Mouse (Mus musculus): ENCODE measurements around the gene Tmem120b. TPM values are rescaled to one million over a fixed set of nuclear protein-coding genes. Genes with fewer than 3 reads are reported as not detected.

Tmem120b gene
- polyA plus RNA-seq, 1 experiment from 2014 or later: 14.0 TPM

DNA sequence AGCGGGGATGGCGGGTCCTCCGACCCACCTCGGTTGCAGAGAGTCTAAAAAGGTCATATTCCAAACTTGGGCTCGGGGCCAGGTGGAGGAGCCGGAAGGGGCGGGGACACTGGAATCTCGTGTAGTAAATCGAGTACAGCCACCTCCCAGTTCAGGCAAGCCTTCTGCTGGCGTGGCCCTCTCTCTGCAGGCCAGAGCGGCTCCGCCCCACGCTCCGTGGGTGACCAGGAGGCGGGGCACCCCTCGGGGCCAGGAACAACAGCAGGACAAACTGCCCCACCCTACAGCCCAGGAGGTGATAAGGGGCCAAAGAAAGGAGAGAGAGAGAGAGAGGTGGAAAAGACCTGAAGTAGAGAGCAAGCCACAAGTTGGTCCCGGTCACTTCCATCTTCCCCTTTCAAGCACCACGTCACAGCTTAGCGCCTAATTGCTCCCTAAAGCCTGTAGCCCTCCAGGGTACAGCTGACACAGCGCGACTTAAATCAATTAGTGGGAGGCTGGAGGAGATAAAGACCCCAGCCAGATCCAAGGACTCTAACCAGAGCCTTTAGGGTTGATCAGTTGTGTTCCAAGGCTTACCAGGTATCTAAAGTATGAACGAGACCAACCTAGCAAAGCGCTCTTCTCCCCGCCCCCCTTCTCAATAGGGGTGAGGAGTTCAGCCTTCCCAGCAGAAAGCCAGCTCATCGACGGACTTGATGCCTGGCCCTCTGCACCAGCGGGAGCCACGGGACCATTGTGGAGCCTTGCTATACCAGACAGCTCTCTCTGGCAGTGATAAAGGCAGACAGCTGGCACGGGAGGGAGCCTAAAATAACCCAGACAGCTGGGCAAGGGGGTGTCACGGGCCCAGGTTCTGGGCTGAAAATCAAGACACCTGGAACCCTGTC is 67.5 kb downstream of the Tmem120b start:
- H3K27ac ChIP-seq: peak overlapping the region; percentile 99
- peaks cover 39% of the 10 kb centered on the region for H3K36me3 ChIP-seq (replicated peaks; ENCODE audit: control insufficient read depth, insufficient read depth)
- peaks cover 58% of the 10 kb centered on the region for H3K4me1 ChIP-seq (replicated peaks; ENCODE audit: control insufficient read depth, insufficient read depth, low read length)
- ATAC-seq (ENCODE audit: low FRiP score) (no peak), DNase-seq (ENCODE audit: low spot score) (peak; percentile 45)
- H3K4me2 ChIP-seq (replicated peaks): peak overlapping the region; percentile 100
- 5% methylated on average over 30 of the region's 30 CpGs for WGBS
- H3K9me3 ChIP-seq (ENCODE audit: control insufficient read depth, low read length): no peaks in the 10 kb centered on the region
- peak overlapping the region; percentile 100 for H3K9ac ChIP-seq
- H3K4me3 ChIP-seq (replicated peaks; ENCODE audit: low read length): peak overlapping the region; percentile 91
- no peaks in the 10 kb centered on the region for H3K27me3 ChIP-seq (ENCODE audit: control insufficient read depth, insufficient read depth, low read length)

DNA sequence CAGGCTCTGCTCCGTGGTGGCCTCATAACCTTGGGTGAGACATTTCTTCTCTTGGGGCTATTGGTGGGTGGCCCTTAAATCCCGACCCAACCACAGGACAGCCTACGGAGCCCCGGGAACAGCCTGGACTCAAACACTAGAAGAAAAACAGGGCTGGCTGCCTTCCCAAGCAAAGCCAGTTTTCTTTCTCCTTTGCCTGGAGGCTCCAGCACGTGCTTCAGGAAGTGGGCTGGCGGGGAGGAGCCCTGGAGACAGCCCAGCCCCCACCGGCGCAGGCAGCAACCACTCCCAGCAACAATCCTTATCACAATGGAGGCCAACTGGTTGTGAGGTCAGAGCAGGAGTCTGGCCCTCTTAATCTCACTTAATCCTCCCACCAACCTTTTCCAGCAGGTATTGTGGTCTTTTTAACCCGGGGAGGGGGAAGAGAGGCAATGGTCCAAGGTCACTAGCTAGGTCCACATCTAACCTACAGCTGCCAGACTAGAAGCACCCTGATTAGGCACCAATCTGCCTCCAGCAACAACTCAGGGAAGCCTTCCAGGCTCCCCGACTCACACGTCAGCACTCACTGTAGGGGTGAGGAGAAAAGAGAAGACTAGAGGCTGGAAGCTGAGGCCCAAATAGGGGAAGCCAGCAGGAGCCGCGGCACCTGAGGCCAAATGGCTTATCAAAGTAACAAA is 68.3 kb downstream of the Tmem120b start:
- 0% methylated on average over 13 of the region's 13 CpGs for WGBS
- H3K27me3 ChIP-seq (ENCODE audit: control insufficient read depth, insufficient read depth, low read length): no peaks in the 10 kb centered on the region
- no peak for ATAC-seq (ENCODE audit: low FRiP score)
- H3K4me3 ChIP-seq (replicated peaks; ENCODE audit: low read length): peak overlapping the region; percentile 91
- peak overlapping the region; percentile 100 for H3K9ac ChIP-seq
- peak overlapping the region; percentile 100 for H3K4me2 ChIP-seq (replicated peaks)
- peaks cover 57% of the 10 kb centered on the region for H3K4me1 ChIP-seq (replicated peaks; ENCODE audit: control insufficient read depth, insufficient read depth, low read length)
- H3K27ac ChIP-seq: peak overlapping the region; percentile 99
- H3K36me3 ChIP-seq (replicated peaks; ENCODE audit: control insufficient read depth, insufficient read depth): peaks cover 39% of the 10 kb centered on the region
- no peaks in the 10 kb centered on the region for H3K9me3 ChIP-seq (ENCODE audit: control insufficient read depth, low read length)
- peak; percentile 73 for DNase-seq (ENCODE audit: low spot score)

DNA sequence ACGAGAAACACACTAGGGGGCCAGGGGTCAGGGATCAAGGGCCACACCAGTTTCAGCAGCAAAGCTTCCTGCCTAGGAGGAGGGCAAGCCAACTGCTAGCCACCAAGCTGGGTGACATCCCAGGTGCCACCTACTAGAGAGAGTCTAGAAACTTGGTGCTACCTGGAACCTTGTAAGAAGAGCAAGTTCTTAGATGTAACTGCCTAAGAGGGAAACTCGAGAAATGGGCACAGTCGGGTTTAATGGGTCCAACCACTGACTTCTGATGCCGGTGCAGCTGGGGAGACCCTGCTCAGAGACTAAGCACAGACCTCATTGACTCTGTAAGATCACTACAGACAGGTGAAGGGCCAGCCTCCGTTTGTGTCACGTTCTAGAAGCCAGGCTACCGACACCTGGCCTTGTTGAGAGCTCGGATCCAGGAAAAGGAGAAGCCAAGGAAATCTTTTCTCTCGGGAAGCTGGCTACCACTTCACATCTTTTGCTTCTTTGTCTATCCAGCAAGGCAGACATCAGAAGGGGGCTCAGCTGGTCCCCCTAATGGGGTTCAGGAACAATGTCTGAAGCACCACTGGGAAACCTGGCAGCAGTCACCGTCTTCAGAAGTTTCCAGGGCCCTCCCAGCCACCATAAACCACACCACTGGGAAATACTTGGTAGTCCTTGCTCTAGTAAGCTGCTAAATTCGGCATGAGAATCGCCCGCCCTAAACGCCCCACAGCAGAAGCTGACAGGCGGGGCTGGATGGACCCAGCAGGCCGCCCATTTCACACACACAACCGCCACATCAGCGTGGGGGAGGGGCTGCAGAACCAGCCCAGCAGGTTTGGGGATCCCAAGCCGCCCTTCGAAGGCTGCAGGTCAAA is 69.1 kb downstream of the Tmem120b start:
- no peak for ATAC-seq (ENCODE audit: low FRiP score)
- H3K27me3 ChIP-seq (ENCODE audit: control insufficient read depth, insufficient read depth, low read length): no peaks in the 10 kb centered on the region
- H3K36me3 ChIP-seq (replicated peaks; ENCODE audit: control insufficient read depth, insufficient read depth): peaks cover 39% of the 10 kb centered on the region
- H3K4me2 ChIP-seq (replicated peaks): peak overlapping the region; percentile 100
- peak overlapping the region; percentile 99 for H3K27ac ChIP-seq
- peaks cover 49% of the 10 kb centered on the region for H3K4me1 ChIP-seq (replicated peaks; ENCODE audit: control insufficient read depth, insufficient read depth, low read length)
- peak; percentile 59 for DNase-seq (ENCODE audit: low spot score)
- H3K9me3 ChIP-seq (ENCODE audit: control insufficient read depth, low read length): no peaks in the 10 kb centered on the region
- under 1% methylated on average over 20 of the region's 20 CpGs for WGBS
- peak overlapping the region; percentile 91 for H3K4me3 ChIP-seq (replicated peaks; ENCODE audit: low read length)
- peak overlapping the region; percentile 100 for H3K9ac ChIP-seq

DNA sequence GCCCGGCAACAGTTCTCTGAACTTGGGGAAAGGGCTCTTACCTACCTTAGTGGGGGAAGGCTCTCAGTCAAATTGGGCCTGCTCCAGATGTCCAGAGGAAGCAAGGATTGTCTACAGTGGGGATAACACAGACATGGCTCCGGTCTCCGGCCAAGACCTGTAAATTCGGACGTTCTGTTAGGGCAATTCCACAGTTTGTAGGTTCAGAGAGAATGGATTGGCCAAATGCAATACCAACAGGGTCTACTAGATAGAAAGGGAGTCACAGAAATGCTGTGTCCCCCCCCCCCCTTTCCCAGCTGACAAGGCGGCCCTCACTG is 69.7 kb downstream of the Tmem120b start:
- WGBS: 0% methylated on average over 5 of the region's 6 CpGs
- H3K9ac ChIP-seq: peak overlapping the region; percentile 100
- ATAC-seq (ENCODE audit: low FRiP score): no peak
- peak overlapping the region; percentile 91 for H3K4me3 ChIP-seq (replicated peaks; ENCODE audit: low read length)
- no peaks in the 10 kb centered on the region for H3K27me3 ChIP-seq (ENCODE audit: control insufficient read depth, insufficient read depth, low read length)
- peaks cover 39% of the 10 kb centered on the region for H3K36me3 ChIP-seq (replicated peaks; ENCODE audit: control insufficient read depth, insufficient read depth)
- H3K27ac ChIP-seq: peak overlapping the region; percentile 99
- peak overlapping the region; percentile 100 for H3K4me2 ChIP-seq (replicated peaks)
- H3K9me3 ChIP-seq (ENCODE audit: control insufficient read depth, low read length): no peaks in the 10 kb centered on the region
- DNase-seq (ENCODE audit: low spot score): peak; percentile 43
- peaks cover 44% of the 10 kb centered on the region for H3K4me1 ChIP-seq (replicated peaks; ENCODE audit: control insufficient read depth, insufficient read depth, low read length)

- Histone ChIP-seq H3K4me2 (replicated peaks) (peak overlapping the region; percentile 100), H3K9ac (peak overlapping the region; percentile 100), H3K36me3 (replicated peaks; ENCODE audit: control insufficient read depth, insufficient read depth) (peaks cover 39% of the 10 kb centered on the region), H3K9me3 (ENCODE audit: control insufficient read depth, low read length) (no peaks in the 10 kb centered on the region), H3K27ac (peak overlapping the region; percentile 99), H3K4me1 (replicated peaks; ENCODE audit: control insufficient read depth, insufficient read depth, low read length) (peaks cover 40% of the 10 kb centered on the region), H3K27me3 (ENCODE audit: control insufficient read depth, insufficient read depth, low read length) (no peaks in the 10 kb centered on the region), H3K4me3 (replicated peaks; ENCODE audit: low read length) (peak overlapping the region; percentile 91)
- DNase-seq (ENCODE audit: low spot score) (peak; percentile 56), ATAC-seq (ENCODE audit: low FRiP score) (peak; percentile 11)
- under 1% methylated on average over 39 of the region's 40 CpGs for WGBS
Observed at GRCm38 (mm10) chr5:123138230-123138911, 70.2 kb downstream of the Tmem120b start.

DNA sequence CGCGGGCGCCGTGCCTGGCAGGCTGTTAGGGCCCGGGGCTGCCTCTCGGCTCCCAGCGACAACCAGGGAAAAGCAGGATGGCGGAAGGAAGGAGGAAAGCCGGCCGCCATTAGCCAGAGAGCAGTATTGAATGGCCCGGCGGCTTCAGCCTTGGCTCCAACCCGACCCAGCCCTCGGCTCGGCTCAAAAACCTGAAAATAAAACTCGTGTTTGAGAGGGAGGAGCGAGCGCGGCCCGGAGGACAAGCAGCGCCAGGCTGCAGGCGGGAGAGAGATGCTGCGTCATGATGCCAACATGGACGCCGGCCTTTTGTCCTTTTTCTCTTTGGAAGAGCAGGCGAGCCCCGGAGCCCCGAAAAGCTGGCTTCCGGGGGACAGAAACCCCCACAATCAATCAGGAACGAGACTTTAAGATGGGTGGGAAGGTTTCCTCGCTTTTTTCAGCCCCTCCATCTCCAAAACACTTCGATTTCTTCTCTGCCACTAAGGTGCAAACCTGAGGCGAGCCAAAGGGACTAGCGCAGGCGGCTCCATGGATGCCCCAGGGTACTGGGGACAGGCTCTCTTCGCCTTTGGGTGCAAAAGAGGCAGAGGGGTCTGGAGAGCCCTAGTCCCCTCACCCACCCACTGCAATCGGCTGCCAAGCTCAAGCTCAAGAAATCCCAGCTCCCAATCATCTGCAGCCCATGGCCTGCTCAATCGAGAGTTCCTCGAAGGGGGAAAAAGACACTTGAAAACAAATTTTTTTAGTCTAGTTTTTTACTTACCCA is 70.9 kb downstream of the Tmem120b start:
- H3K9me3 ChIP-seq (ENCODE audit: control insufficient read depth, low read length): no peaks in the 10 kb centered on the region
- H3K27ac ChIP-seq: peak overlapping the region; percentile 99
- H3K4me2 ChIP-seq (replicated peaks): peak overlapping the region; percentile 100
- DNase-seq (ENCODE audit: low spot score): peak; percentile 78
- no peak for ATAC-seq (ENCODE audit: low FRiP score)
- peak overlapping the region; percentile 100 for H3K9ac ChIP-seq
- H3K4me3 ChIP-seq (replicated peaks; ENCODE audit: low read length): peak overlapping the region; percentile 91
- H3K4me1 ChIP-seq (replicated peaks; ENCODE audit: control insufficient read depth, insufficient read depth, low read length): peaks cover 36% of the 10 kb centered on the region
- H3K27me3 ChIP-seq (ENCODE audit: control insufficient read depth, insufficient read depth, low read length): no peaks in the 10 kb centered on the region
- peaks cover 32% of the 10 kb centered on the region for H3K36me3 ChIP-seq (replicated peaks; ENCODE audit: control insufficient read depth, insufficient read depth)
- under 1% methylated on average over 38 of the region's 39 CpGs for WGBS

DNA sequence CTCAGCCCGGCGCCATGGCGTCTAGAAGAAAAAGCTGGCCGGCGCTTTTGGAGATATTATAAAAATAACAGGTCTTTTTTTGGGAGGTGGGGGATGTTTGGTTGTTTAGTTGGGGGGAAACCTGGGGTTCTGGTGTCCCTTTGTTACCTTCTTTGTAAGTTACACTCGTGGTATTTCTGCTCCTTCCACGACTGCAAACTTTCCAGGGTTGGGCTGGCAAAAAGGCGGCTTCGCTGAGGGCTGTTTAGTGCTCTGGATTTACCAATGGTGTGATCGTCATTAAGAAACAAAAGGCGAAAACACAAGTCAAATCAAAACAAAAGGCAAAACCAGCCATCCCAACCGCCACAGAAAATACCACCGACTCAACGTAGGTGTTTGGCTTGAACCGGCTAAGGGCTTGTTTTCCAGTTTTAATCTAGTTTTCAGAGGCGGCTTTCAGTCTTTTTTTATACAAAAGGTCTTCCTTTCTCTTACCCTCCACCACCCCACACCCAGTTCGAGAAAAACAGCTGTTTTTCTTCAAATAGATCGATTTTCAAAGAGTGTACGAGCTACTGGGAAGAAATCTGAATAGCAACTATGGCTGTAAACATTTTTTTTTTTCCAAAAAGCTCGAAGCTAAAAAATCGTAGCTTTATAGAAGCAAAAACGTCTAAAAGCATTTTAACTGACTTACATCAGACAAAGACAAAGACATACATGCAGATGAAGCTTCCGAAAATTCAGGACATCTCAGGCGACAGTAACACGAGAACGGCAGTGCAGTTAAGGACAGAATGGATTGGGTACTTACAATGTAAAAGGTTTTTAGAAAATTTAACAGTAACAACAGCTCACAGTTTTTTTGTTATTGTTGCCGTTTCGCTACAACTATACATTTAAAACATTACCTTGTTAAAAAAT is 71.8 kb downstream of the Tmem120b start:
- H3K4me2 ChIP-seq (replicated peaks): peak overlapping the region; percentile 100
- H3K4me3 ChIP-seq (replicated peaks; ENCODE audit: low read length): peak overlapping the region; percentile 91
- peaks cover 36% of the 10 kb centered on the region for H3K4me1 ChIP-seq (replicated peaks; ENCODE audit: control insufficient read depth, insufficient read depth, low read length)
- peak; percentile 60 for DNase-seq (ENCODE audit: low spot score)
- peak overlapping the region; percentile 99 for H3K27ac ChIP-seq
- H3K9me3 ChIP-seq (ENCODE audit: control insufficient read depth, low read length): no peaks in the 10 kb centered on the region
- H3K9ac ChIP-seq: peak overlapping the region; percentile 100
- peaks cover 24% of the 10 kb centered on the region for H3K36me3 ChIP-seq (replicated peaks; ENCODE audit: control insufficient read depth, insufficient read depth)
- WGBS: under 1% methylated on average over 28 of the region's 28 CpGs
- no peak for ATAC-seq (ENCODE audit: low FRiP score)
- H3K27me3 ChIP-seq (ENCODE audit: control insufficient read depth, insufficient read depth, low read length): no peaks in the 10 kb centered on the region

All from hindbrain, embryonic 14.5 days (tissue).